Mouse (Mus musculus): ENCODE results near the gene Snrpf. TPM values are rescaled to one million over a fixed set of nuclear protein-coding genes. Genes with fewer than 3 reads are reported as not detected.

Snrpf gene
- polyA plus RNA-seq, 1 experiment from 2014 or later, result 151 TPM

GRCm38 (mm10) chr10:93596641-93597040 is 7.1 kb upstream of the Snrpf start:
- no peak for ATAC-seq (replicated peaks; ENCODE audit: low FRiP score, low TSS enrichment, low read depth)
- Histone ChIP-seq H3K27me3 (replicated peaks; ENCODE audit: control insufficient read depth, insufficient read depth, low read length) (no peaks in the 10 kb centered on the region), H3K9me3 (ENCODE audit: control insufficient read depth, low read length) (no peaks in the 10 kb centered on the region), H3K4me2 (ENCODE audit: low read length) (no peak overlapping the region), H3K27ac (ENCODE audit: low read depth) (no peak overlapping the region), H3K9ac (ENCODE audit: low read length) (no peak overlapping the region), H3K36me3 (ENCODE audit: control insufficient read depth, insufficient read depth, low read length) (no peaks in the 10 kb centered on the region), H3K4me3 (ENCODE audit: low read depth, low read length) (no peak overlapping the region), H3K4me1 (replicated peaks; ENCODE audit: control insufficient read depth, insufficient read depth, low read length) (no peaks in the 10 kb centered on the region; the same call in 1 of the 2 replicates)
- 71% methylated on average over 3 of the region's 3 CpGs for WGBS
- no peak for DNase-seq (ENCODE audit: low spot score)

GRCm38 (mm10) chr10:93595831-93596230 is 6.3 kb upstream of the Snrpf start:
- Histone ChIP-seq H3K36me3 (ENCODE audit: control insufficient read depth, insufficient read depth, low read length) (no peaks in the 10 kb centered on the region), H3K27me3 (replicated peaks; ENCODE audit: control insufficient read depth, insufficient read depth, low read length) (no peaks in the 10 kb centered on the region)
- ATAC-seq (replicated peaks; ENCODE audit: low FRiP score, low TSS enrichment, low read depth), result no peak

GRCm38 (mm10) chr10:93594022-93594482 is 4.5 kb upstream of the Snrpf start:
- WGBS, result 2% methylated on average over 22 of the region's 22 CpGs
- Histone ChIP-seq H3K4me1 (replicated peaks; ENCODE audit: control insufficient read depth, insufficient read depth, low read length) (no peaks in the 10 kb centered on the region; the same call in 1 of the 2 replicates), H3K4me2 (ENCODE audit: low read length) (peak overlapping the region; percentile 84), H3K36me3 (ENCODE audit: control insufficient read depth, insufficient read depth, low read length) (no peaks in the 10 kb centered on the region), H3K27ac (ENCODE audit: low read depth) (no peak overlapping the region), H3K9ac (ENCODE audit: low read length) (peak overlapping the region; percentile 40), H3K9me3 (ENCODE audit: control insufficient read depth, low read length) (no peaks in the 10 kb centered on the region), H3K27me3 (replicated peaks; ENCODE audit: control insufficient read depth, insufficient read depth, low read length) (no peaks in the 10 kb centered on the region), H3K4me3 (ENCODE audit: low read depth, low read length) (peak overlapping the region; percentile 39)
- DNase-seq (ENCODE audit: low spot score) (peak; percentile 90), ATAC-seq (replicated peaks; ENCODE audit: low FRiP score, low TSS enrichment, low read depth) (peak; percentile 49; the same call in 1 of the 2 replicates)

More at GRCm38 (mm10) chr10:93595831-93596230, 6.3 kb upstream of the Snrpf start:
- Histone ChIP-seq H3K27ac (ENCODE audit: low read depth) (no peak overlapping the region), H3K9me3 (ENCODE audit: control insufficient read depth, low read length) (no peaks in the 10 kb centered on the region), H3K4me1 (replicated peaks; ENCODE audit: control insufficient read depth, insufficient read depth, low read length) (no peaks in the 10 kb centered on the region; the same call in 1 of the 2 replicates), H3K9ac (ENCODE audit: low read length) (no peak overlapping the region), H3K4me3 (ENCODE audit: low read depth, low read length) (no peak overlapping the region), H3K4me2 (ENCODE audit: low read length) (no peak overlapping the region)
- DNase-seq (ENCODE audit: low spot score), result no peak
- 65% methylated on average over 4 of the region's 4 CpGs for WGBS

- no peak overlapping the region for H3K9ac ChIP-seq (ENCODE audit: low read length)
- H3K36me3 ChIP-seq (ENCODE audit: control insufficient read depth, insufficient read depth, low read length), result peaks cover 3% of the 10 kb centered on the region; the same call in 1 of the 2 replicates
- no peak overlapping the region for H3K27ac ChIP-seq (ENCODE audit: low read depth)
- ATAC-seq (replicated peaks; ENCODE audit: low FRiP score, low TSS enrichment, low read depth) (no peak), DNase-seq (ENCODE audit: low spot score) (no peak)
- H3K4me1 ChIP-seq (replicated peaks; ENCODE audit: control insufficient read depth, insufficient read depth, low read length), result peaks cover 11% of the 10 kb centered on the region
- no peaks in the 10 kb centered on the region for H3K9me3 ChIP-seq (ENCODE audit: control insufficient read depth, low read length)
- no peaks in the 10 kb centered on the region for H3K27me3 ChIP-seq (replicated peaks; ENCODE audit: control insufficient read depth, insufficient read depth, low read length)
- WGBS, result 58% methylated on average over 12 of the region's 12 CpGs
- H3K4me3 ChIP-seq (ENCODE audit: low read depth, low read length), result no peak overlapping the region
- no peak overlapping the region for H3K4me2 ChIP-seq (ENCODE audit: low read length)
Observed at GRCm38 (mm10) chr10:93592456-93592855, 3.0 kb upstream of the Snrpf start.

GRCm38 (mm10) chr10:93588796-93589195 is 710 bp downstream of the Snrpf start:
- no peak for ATAC-seq (replicated peaks; ENCODE audit: low FRiP score, low TSS enrichment, low read depth)
- Histone ChIP-seq H3K36me3 (ENCODE audit: control insufficient read depth, insufficient read depth, low read length) (peaks cover 37% of the 10 kb centered on the region), H3K9me3 (ENCODE audit: control insufficient read depth, low read length) (no peaks in the 10 kb centered on the region), H3K9ac (ENCODE audit: low read length) (peak overlapping the region; percentile 85), H3K27ac (ENCODE audit: low read depth) (peak overlapping the region; percentile 70; the same call in 1 of the 2 replicates), H3K4me3 (ENCODE audit: low read depth, low read length) (peak overlapping the region; percentile 97), H3K27me3 (replicated peaks; ENCODE audit: control insufficient read depth, insufficient read depth, low read length) (no peaks in the 10 kb centered on the region), H3K4me1 (replicated peaks; ENCODE audit: control insufficient read depth, insufficient read depth, low read length) (peaks cover 11% of the 10 kb centered on the region), H3K4me2 (ENCODE audit: low read length) (peak overlapping the region; percentile 91)
- 1% methylated on average over 11 of the region's 11 CpGs for WGBS
- DNase-seq (ENCODE audit: low spot score), result no peak

- WGBS, result 67% methylated on average over 13 of the region's 13 CpGs
- Histone ChIP-seq H3K4me3 (ENCODE audit: low read depth, low read length) (no peak overlapping the region), H3K4me1 (replicated peaks; ENCODE audit: control insufficient read depth, insufficient read depth, low read length) (no peaks in the 10 kb centered on the region), H3K4me2 (ENCODE audit: low read length) (no peak overlapping the region), H3K36me3 (ENCODE audit: control insufficient read depth, insufficient read depth, low read length) (peaks cover 8% of the 10 kb centered on the region), H3K27ac (ENCODE audit: low read depth) (no peak overlapping the region), H3K27me3 (replicated peaks; ENCODE audit: control insufficient read depth, insufficient read depth, low read length) (no peaks in the 10 kb centered on the region), H3K9me3 (ENCODE audit: control insufficient read depth, low read length) (no peaks in the 10 kb centered on the region), H3K9ac (ENCODE audit: low read length) (no peak overlapping the region)
- DNase-seq (ENCODE audit: low spot score) (peak; percentile 78), ATAC-seq (replicated peaks; ENCODE audit: low FRiP score, low TSS enrichment, low read depth) (no peak)
Observed at GRCm38 (mm10) chr10:93577271-93577886, 12.1 kb downstream of the Snrpf start.

GRCm38 (mm10) chr10:93575960-93576359 is 13.5 kb downstream of the Snrpf start:
- Histone ChIP-seq H3K9ac (ENCODE audit: low read length) (no peak overlapping the region), H3K4me2 (ENCODE audit: low read length) (no peak overlapping the region), H3K36me3 (ENCODE audit: control insufficient read depth, insufficient read depth, low read length) (no peaks in the 10 kb centered on the region; the same call in 1 of the 2 replicates), H3K27ac (ENCODE audit: low read depth) (no peak overlapping the region), H3K9me3 (ENCODE audit: control insufficient read depth, low read length) (no peaks in the 10 kb centered on the region), H3K27me3 (replicated peaks; ENCODE audit: control insufficient read depth, insufficient read depth, low read length) (no peaks in the 10 kb centered on the region), H3K4me3 (ENCODE audit: low read depth, low read length) (no peak overlapping the region), H3K4me1 (replicated peaks; ENCODE audit: control insufficient read depth, insufficient read depth, low read length) (no peaks in the 10 kb centered on the region)
- 93% methylated on average over 8 of the region's 8 CpGs for WGBS
- DNase-seq (ENCODE audit: low spot score), result no peak
- ATAC-seq (replicated peaks; ENCODE audit: low FRiP score, low TSS enrichment, low read depth), result no peak

GRCm38 (mm10) chr10:93574966-93575365 is 14.5 kb downstream of the Snrpf start:
- DNase-seq (ENCODE audit: low spot score), result no peak
- Histone ChIP-seq H3K9me3 (ENCODE audit: control insufficient read depth, low read length) (no peaks in the 10 kb centered on the region), H3K27ac (ENCODE audit: low read depth) (no peak overlapping the region), H3K27me3 (replicated peaks; ENCODE audit: control insufficient read depth, insufficient read depth, low read length) (no peaks in the 10 kb centered on the region), H3K9ac (ENCODE audit: low read length) (no peak overlapping the region), H3K4me1 (replicated peaks; ENCODE audit: control insufficient read depth, insufficient read depth, low read length) (no peaks in the 10 kb centered on the region), H3K4me3 (ENCODE audit: low read depth, low read length) (no peak overlapping the region), H3K4me2 (ENCODE audit: low read length) (no peak overlapping the region), H3K36me3 (ENCODE audit: control insufficient read depth, insufficient read depth, low read length) (no peaks in the 10 kb centered on the region)
- WGBS, result 54% methylated on average over 4 of the region's 4 CpGs
- no peak for ATAC-seq (replicated peaks; ENCODE audit: low FRiP score, low TSS enrichment, low read depth)

- Histone ChIP-seq H3K9me3 (ENCODE audit: control insufficient read depth, low read length) (no peaks in the 10 kb centered on the region), H3K4me1 (replicated peaks; ENCODE audit: control insufficient read depth, insufficient read depth, low read length) (no peaks in the 10 kb centered on the region), H3K9ac (ENCODE audit: low read length) (no peak overlapping the region), H3K4me2 (ENCODE audit: low read length) (no peak overlapping the region), H3K27ac (ENCODE audit: low read depth) (no peak overlapping the region), H3K4me3 (ENCODE audit: low read depth, low read length) (no peak overlapping the region), H3K36me3 (ENCODE audit: control insufficient read depth, insufficient read depth, low read length) (no peaks in the 10 kb centered on the region), H3K27me3 (replicated peaks; ENCODE audit: control insufficient read depth, insufficient read depth, low read length) (no peaks in the 10 kb centered on the region)
- 59% methylated on average over 2 of the region's 2 CpGs for WGBS
- ATAC-seq (replicated peaks; ENCODE audit: low FRiP score, low TSS enrichment, low read depth) (no peak), DNase-seq (ENCODE audit: low spot score) (no peak)
Observed at GRCm38 (mm10) chr10:93572209-93572608, 17.3 kb downstream of the Snrpf start.

All from intestine, embryonic 14.5 days (tissue).